Mouse (Mus musculus): Measurements from ENCODE around the gene Bdh2. TPM values are rescaled to one million over a fixed set of nuclear protein-coding genes. Genes with fewer than 3 reads are reported as not detected.

Bdh2 gene
- polyA plus RNA-seq, 2 experiments = 12.2 to 16.8 TPM

DNA sequence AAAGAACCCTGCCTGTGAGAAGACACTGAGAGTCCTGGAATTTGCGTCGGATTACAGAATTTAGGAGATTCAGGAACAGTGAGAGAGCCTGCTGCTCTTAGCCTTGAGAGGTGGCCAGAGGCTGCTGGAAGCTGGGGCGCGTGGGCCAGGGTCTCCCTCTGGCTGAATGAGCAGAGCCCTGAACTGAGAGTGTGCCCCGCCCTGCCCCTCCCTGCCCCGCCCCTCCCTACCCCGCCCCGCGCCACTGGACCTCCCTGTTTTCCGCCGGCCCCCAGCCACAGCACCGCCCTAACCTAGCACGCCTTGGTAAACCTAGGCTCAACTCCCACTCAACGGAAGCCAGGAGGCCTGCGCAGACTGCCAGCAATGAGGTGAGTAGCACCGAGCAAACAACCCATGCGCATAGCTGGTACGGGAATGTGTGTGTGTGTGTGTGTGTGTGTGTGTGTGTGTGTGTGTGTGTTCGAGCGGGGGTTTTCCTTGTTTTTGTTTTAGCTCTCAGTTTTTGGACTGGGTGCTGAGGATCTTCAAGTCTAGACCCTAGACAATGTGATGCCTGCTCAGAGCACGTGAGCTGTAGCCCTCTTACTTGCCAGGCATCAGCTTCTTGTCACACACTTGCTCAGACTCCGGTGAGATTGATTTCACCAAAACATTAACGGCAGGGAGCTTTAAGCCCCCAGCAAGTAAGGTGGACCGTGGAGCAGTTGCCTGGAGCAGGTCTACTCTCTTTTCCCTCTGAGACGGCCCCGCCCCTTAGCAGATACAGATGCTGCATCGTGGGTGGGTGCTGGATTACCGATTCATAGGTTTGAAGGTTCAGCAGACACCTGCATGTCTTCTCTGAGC, 26.6 kb downstream of the Bdh2 start, which contains the start of gene Slc9b2:
Gene Slc9b2, plus strand, starts transcription at position 290 of the 849 bp plus-strand sequence.
- no peaks in the 10 kb centered on the region for H3K9me3 ChIP-seq (ENCODE audit: control insufficient read depth, low read length)
- peak; percentile 47 for DNase-seq (ENCODE audit: low spot score)

DNA sequence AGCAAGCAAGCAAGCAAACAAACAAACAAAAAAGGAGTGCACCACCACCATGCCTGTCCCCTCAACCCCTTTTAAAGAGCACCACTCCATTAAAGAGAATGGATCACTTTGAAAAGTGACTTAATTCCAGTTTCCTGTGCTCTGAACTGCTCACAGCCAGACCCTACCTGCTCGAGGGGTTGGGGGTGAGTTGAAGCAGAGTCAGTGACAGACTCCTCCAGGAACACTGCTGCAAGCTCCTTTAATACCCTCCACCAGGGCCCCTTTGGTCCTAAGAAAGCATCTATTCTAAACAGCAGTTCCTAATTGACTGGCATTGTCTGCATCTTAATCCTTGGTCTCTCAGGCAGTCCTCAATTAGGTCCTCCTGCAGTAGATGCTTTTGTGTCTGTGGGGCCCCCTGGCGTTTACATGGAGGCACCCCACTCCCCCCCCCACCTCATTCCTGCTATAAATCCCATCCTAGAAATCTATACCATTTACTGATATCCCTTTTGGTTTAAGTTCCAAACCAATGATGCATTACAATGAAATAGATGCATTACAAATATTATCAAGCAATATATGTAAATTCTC, 32.0 kb downstream of the Bdh2 start:
- H3K4me2 ChIP-seq (replicated peaks; ENCODE audit: low read depth, low read length, severe bottlenecking) = no peak overlapping the region
- H3K27ac ChIP-seq (replicated peaks; ENCODE audit: low read depth, low read length) = no peak overlapping the region
- no peaks in the 10 kb centered on the region for H3K36me3 ChIP-seq (ENCODE audit: control insufficient read depth, insufficient read depth, low read length)
- H3K4me3 ChIP-seq (replicated peaks; ENCODE audit: low read length) = no peak overlapping the region
- H3K27me3 ChIP-seq (ENCODE audit: control insufficient read depth, insufficient read depth, low read length) = no peaks in the 10 kb centered on the region
- TF ChIP-seq POLR2A (IDR thresholded peaks at IDR 0.05; ENCODE audit: borderline replicate concordance, extremely low read depth, insufficient read depth, insufficient read length) = no peak
- no peaks in the 10 kb centered on the region for H3K4me1 ChIP-seq (ENCODE audit: control insufficient read depth, insufficient read depth, low read length)
- peaks cover 5% of the 10 kb centered on the region; the same call in 1 of the 2 replicates for H3K9me3 ChIP-seq (ENCODE audit: control insufficient read depth, low read length)
- 45% methylated on average over 2 of the region's 2 CpGs for WGBS
- H3K9ac ChIP-seq (ENCODE audit: low read depth, low read length, severe bottlenecking) = no peak overlapping the region
- no peak for ATAC-seq (ENCODE audit: low FRiP score, low read depth)
- no peak for DNase-seq (ENCODE audit: low spot score)

More for the DNA sequence above, 26.6 kb downstream of the Bdh2 start, which contains the start of gene Slc9b2:
- Histone ChIP-seq H3K4me2 (replicated peaks; ENCODE audit: low read depth, low read length, severe bottlenecking) (peak within 1 kb of the TSS; percentile 68), H3K27ac (replicated peaks; ENCODE audit: low read depth, low read length) (no peak within 1 kb of the TSS), H3K9ac (ENCODE audit: low read depth, low read length, severe bottlenecking) (peak within 1 kb of the TSS; percentile 36), H3K4me1 (ENCODE audit: control insufficient read depth, insufficient read depth, low read length) (peaks cover 4% of the 10 kb centered on the region; the same call in 1 of the 2 replicates), H3K27me3 (ENCODE audit: control insufficient read depth, insufficient read depth, low read length) (no peaks in the 10 kb centered on the region), H3K4me3 (replicated peaks; ENCODE audit: low read length) (peak within 1 kb of the TSS; percentile 33), H3K36me3 (ENCODE audit: control insufficient read depth, insufficient read depth, low read length) (no peaks in the 10 kb centered on the region)
- 0 out of 2 replicates have a peak, but pooled peaks have one; percentile 33 for TF ChIP-seq POLR2A (IDR thresholded peaks at IDR 0.05; ENCODE audit: borderline replicate concordance, extremely low read depth, insufficient read depth, insufficient read length)
- peak; percentile 82 for ATAC-seq (ENCODE audit: low FRiP score, low read depth)
- whole genome bisulfite sequencing = 10% methylated on average over 25 of the region's 28 CpGs

DNA sequence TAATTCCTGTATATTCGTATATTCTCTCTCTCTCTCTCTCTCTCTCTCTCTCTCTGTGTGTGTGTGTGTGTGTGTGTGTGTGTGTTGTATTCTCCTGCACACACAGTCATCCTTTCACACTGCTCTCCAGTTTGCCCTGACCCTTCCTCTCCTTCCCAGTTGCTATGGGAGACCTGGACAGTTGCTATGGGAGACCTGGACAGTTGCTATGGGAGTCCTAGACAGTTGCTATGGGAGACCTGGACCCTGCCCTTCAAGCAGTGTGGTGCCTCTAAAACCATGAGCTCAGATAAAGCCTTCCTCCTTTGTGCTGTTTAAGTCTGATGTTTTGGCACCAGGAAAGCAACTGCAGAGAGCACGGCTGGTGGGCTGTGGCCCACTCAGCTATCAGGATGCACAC, 32.7 kb downstream of the Bdh2 start:
- Histone ChIP-seq H3K9me3 (ENCODE audit: control insufficient read depth, low read length) (peaks cover 5% of the 10 kb centered on the region; the same call in 1 of the 2 replicates), H3K27me3 (ENCODE audit: control insufficient read depth, insufficient read depth, low read length) (no peaks in the 10 kb centered on the region), H3K4me3 (replicated peaks; ENCODE audit: low read length) (no peak overlapping the region), H3K4me2 (replicated peaks; ENCODE audit: low read depth, low read length, severe bottlenecking) (no peak overlapping the region), H3K9ac (ENCODE audit: low read depth, low read length, severe bottlenecking) (no peak overlapping the region), H3K4me1 (ENCODE audit: control insufficient read depth, insufficient read depth, low read length) (no peaks in the 10 kb centered on the region), H3K36me3 (ENCODE audit: control insufficient read depth, insufficient read depth, low read length) (no peaks in the 10 kb centered on the region), H3K27ac (replicated peaks; ENCODE audit: low read depth, low read length) (no peak overlapping the region)
- no peak for DNase-seq (ENCODE audit: low spot score)
- TF ChIP-seq POLR2A (IDR thresholded peaks at IDR 0.05; ENCODE audit: borderline replicate concordance, extremely low read depth, insufficient read depth, insufficient read length) = no peak
- WGBS = 85% methylated on average over 2 of the region's 2 CpGs
- no peak for ATAC-seq (ENCODE audit: low FRiP score, low read depth)

DNA sequence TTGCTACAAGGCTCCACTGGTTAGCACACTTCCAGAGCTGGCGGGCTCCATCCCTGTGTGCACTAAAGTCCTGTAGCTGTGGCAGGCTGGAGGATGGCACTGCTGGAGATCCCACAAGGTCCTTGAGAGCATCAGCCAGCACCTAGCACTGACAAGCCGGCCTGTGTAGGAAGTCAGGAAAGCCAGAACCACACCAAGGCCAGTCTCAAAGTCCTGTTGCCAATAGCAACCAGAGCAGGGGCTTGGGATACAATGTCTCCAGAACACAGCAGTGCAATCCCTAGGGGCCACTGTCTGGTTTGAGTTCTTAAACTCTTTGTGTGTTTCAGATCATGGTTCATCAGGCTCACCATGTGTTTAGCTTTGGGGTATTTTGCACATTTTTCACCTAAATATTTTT, 33.8 kb downstream of the Bdh2 start:
- DNase-seq (ENCODE audit: low spot score) (no peak), ATAC-seq (ENCODE audit: low FRiP score, low read depth) (no peak; the same call in 1 of the 2 replicates)
- peaks cover 5% of the 10 kb centered on the region; the same call in 1 of the 2 replicates for H3K9me3 ChIP-seq (ENCODE audit: control insufficient read depth, low read length)
- H3K4me2 ChIP-seq (replicated peaks; ENCODE audit: low read depth, low read length, severe bottlenecking) = no peak overlapping the region
- TF ChIP-seq POLR2A (IDR thresholded peaks at IDR 0.05; ENCODE audit: borderline replicate concordance, extremely low read depth, insufficient read depth, insufficient read length) = no peak
- H3K4me1 ChIP-seq (ENCODE audit: control insufficient read depth, insufficient read depth, low read length) = no peaks in the 10 kb centered on the region
- no peak overlapping the region for H3K4me3 ChIP-seq (replicated peaks; ENCODE audit: low read length)
- H3K27me3 ChIP-seq (ENCODE audit: control insufficient read depth, insufficient read depth, low read length) = no peaks in the 10 kb centered on the region
- no peak overlapping the region for H3K27ac ChIP-seq (replicated peaks; ENCODE audit: low read depth, low read length)
- H3K36me3 ChIP-seq (ENCODE audit: control insufficient read depth, insufficient read depth, low read length) = no peaks in the 10 kb centered on the region
- 57% methylated on average over 2 of the region's 2 CpGs for WGBS
- no peak overlapping the region for H3K9ac ChIP-seq (ENCODE audit: low read depth, low read length, severe bottlenecking)

DNA sequence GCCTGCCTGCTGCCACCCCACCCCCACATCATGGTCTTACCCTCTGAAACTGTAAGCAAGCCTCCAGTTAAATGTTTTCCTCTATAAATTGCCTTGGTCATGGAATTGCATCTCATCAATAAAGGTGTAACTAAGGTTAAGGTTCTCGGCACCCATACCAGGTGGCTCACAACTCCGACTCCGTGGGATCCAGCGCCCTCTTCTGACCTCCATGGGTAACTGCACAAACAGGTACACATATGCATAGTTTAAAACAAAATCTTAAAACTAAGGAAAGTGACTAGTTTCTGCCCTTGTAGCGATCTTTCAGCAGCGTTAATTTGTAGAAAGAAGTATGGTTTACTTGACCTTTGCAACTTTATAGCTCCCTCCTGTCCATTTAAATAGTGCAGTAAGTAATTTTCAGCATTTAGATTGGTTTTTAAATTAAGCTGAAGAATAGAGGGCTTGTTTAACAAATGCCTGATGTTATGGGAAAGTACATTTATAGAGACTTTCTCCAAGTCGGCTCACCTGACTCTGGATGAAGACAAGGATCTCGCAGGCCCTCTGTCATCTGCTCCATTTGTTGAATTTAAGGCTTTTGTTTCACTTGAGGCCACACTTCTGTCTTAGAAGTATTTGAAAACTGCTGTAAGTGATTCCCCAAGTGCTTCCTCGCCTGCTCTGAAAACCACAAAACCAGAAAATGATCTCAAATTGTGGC, 34.9 kb downstream of the Bdh2 start:
- H3K4me3 ChIP-seq (replicated peaks; ENCODE audit: low read length) = no peak overlapping the region
- 71% methylated on average over 9 of the region's 9 CpGs for WGBS

More for the DNA sequence above, 34.9 kb downstream of the Bdh2 start:
- no peak for TF ChIP-seq POLR2A (IDR thresholded peaks at IDR 0.05; ENCODE audit: borderline replicate concordance, extremely low read depth, insufficient read depth, insufficient read length)
- Histone ChIP-seq H3K4me1 (ENCODE audit: control insufficient read depth, insufficient read depth, low read length) (no peaks in the 10 kb centered on the region), H3K9ac (ENCODE audit: low read depth, low read length, severe bottlenecking) (no peak overlapping the region), H3K27ac (replicated peaks; ENCODE audit: low read depth, low read length) (no peak overlapping the region), H3K27me3 (ENCODE audit: control insufficient read depth, insufficient read depth, low read length) (no peaks in the 10 kb centered on the region), H3K4me2 (replicated peaks; ENCODE audit: low read depth, low read length, severe bottlenecking) (no peak overlapping the region), H3K36me3 (ENCODE audit: control insufficient read depth, insufficient read depth, low read length) (no peaks in the 10 kb centered on the region), H3K9me3 (ENCODE audit: control insufficient read depth, low read length) (peaks cover 5% of the 10 kb centered on the region; the same call in 1 of the 2 replicates)
- DNase-seq (ENCODE audit: low spot score) = no peak
- no peak for ATAC-seq (ENCODE audit: low FRiP score, low read depth)
